Mouse (Mus musculus) frontal cortex, postnatal 10 days (tissue): ENCODE measurements around the gene Trp53inp2.

ENCODE experiments used
- DNase-seq, 2 experiments: peaks; one replicate each; pipeline ENCODE4 v3.0.0; 2022; ENCODE audit warnings: low spot score in 2 of 2, mixed read lengths in 1 of 2

Gene Trp53inp2

GRCm38 (mm10) chr2:155380261-155381059, at the start of gene Trp53inp2:
Gene Trp53inp2 (plus strand): TSS chr2:155381059.
- no peak for DNase-seq

- DNase-seq: no peak
Measured at GRCm38 (mm10) chr2:155331351-155331750, 49.5 kb upstream of the Trp53inp2 start.

GRCm38 (mm10) chr2:155333421-155333820, 47.4 kb upstream of the Trp53inp2 start:
- DNase-seq: no peak

GRCm38 (mm10) chr2:155335231-155335630, 45.6 kb upstream of the Trp53inp2 start:
- DNase-seq: no peak

- DNase-seq: no peak
Measured at GRCm38 (mm10) chr2:155336254-155336653, 44.6 kb upstream of the Trp53inp2 start.

- no peak for DNase-seq
Measured at GRCm38 (mm10) chr2:155340166-155340565, 40.7 kb upstream of the Trp53inp2 start.

GRCm38 (mm10) chr2:155346670-155347069, 34.2 kb upstream of the Trp53inp2 start:
- DNase-seq: no peak

- no peak for DNase-seq
Measured at GRCm38 (mm10) chr2:155354402-155354801, 26.5 kb upstream of the Trp53inp2 start.

- peak; percentile 90 to 91 for DNase-seq
Measured at GRCm38 (mm10) chr2:155356971-155357591, 23.8 kb upstream of the Trp53inp2 start, which contains the start of gene Pigu. Gene Pigu (minus strand): TSS chr2:155357430.

- no peak for DNase-seq
Measured at GRCm38 (mm10) chr2:155357686-155358399, 23.0 kb upstream of the Trp53inp2 start.

GRCm38 (mm10) chr2:155367635-155368284, 13.1 kb upstream of the Trp53inp2 start:
- no peak for DNase-seq

- no peak for DNase-seq
Measured at GRCm38 (mm10) chr2:155369333-155369883, 11.5 kb upstream of the Trp53inp2 start.

- no peak for DNase-seq
Measured at GRCm38 (mm10) chr2:155372451-155372850, 8.4 kb upstream of the Trp53inp2 start.

GRCm38 (mm10) chr2:155373302-155373701, 7.6 kb upstream of the Trp53inp2 start:
- no peak for DNase-seq

GRCm38 (mm10) chr2:155373886-155374285, 7.0 kb upstream of the Trp53inp2 start:
- no peak for DNase-seq

GRCm38 (mm10) chr2:155374521-155374920, 6.3 kb upstream of the Trp53inp2 start:
- DNase-seq: no peak

- no peak for DNase-seq
Measured at GRCm38 (mm10) chr2:155376191-155376590, 4.7 kb upstream of the Trp53inp2 start.

- no peak for DNase-seq
Measured at GRCm38 (mm10) chr2:155381060-155381437, 190 bp downstream of the Trp53inp2 start.

- DNase-seq: peak; percentile 95 to 98
Measured at GRCm38 (mm10) chr2:155381643-155382331, 928 bp downstream of the Trp53inp2 start.

- no peak for DNase-seq
Measured at GRCm38 (mm10) chr2:155382332-155382700, 1.5 kb downstream of the Trp53inp2 start.
